Comparison of ENCODE assay signal across 8 mouse cellular contexts in the genomic region with DNA sequence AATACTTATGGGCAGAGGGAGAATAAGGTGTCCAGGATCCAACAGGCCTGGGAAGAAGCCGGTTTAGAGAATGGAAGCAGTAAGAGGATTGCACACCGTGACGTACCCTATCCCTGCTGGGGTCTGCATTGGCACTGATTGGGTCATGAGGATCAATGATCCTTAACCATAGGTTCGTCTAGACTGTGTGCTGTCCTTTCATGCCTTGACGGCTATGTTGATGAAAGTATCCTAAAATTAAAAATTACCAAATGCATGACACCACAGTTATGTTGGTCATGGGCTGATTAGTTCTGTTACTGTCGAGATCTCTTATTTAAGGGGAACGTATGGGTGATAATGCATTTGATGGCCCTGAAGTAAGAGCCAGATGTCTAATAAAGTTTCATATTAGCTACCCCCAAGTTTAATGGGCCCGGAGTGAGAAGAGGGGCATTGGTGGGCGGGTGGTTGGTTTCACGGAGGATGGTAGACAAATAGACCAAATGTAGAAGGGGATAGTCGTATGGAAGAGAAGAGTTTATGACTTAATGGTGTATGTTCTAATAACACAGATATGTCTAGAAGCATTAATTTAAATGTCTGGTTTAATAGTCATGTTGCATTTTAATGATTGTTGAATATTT.
DNase-seq lines count a peak whose midpoint lies in the region; ATAC-seq and TF ChIP-seq lines count a peak whose summit lies in the region.

No protein-coding gene starts in this region.

- no peaks in the 10 kb centered on the region for H3K36me3 ChIP-seq in hindbrain, embryonic 11.5 days (ENCODE audit: control insufficient read depth, insufficient read depth, low read length)
- H3K36me3 ChIP-seq in hindbrain, embryonic 10.5 days: 0 out of 2 replicates have a peak, but pooled peaks cover 4% of the 10 kb centered on the region
- H3K36me3 ChIP-seq in liver, postnatal 0 days (replicated peaks; ENCODE audit: insufficient read depth, low read length): no peaks in the 10 kb centered on the region

- H3K9ac ChIP-seq in hindbrain, embryonic 11.5 days (ENCODE audit: low read depth, low read length): no peak overlapping the region
- H3K9ac ChIP-seq in liver, postnatal 0 days (replicated peaks): no peak overlapping the region

- no peak for DNase-seq in hindbrain, embryonic 11.5 days (ENCODE audit: low spot score)
- no peak for DNase-seq in hindbrain, embryonic 10.5 days (ENCODE audit: low spot score)
- no peak for DNase-seq in liver, postnatal 0 days
- no peak for DNase-seq in thymus, postnatal 4 days
- no peak for DNase-seq in cerebellum, postnatal 4 days (ENCODE audit: low spot score in 2 of 2)
- DNase-seq in layer of hippocampus, adult 9-10 months (ENCODE audit: low spot score): no peak

- no peak overlapping the region for H3K27ac ChIP-seq in hindbrain, embryonic 11.5 days (ENCODE audit: low read depth, low read length)
- H3K27ac ChIP-seq in hindbrain, embryonic 10.5 days: no peak overlapping the region
- H3K27ac ChIP-seq in liver, postnatal 0 days (ENCODE audit: low read depth): no peak overlapping the region

- TF ChIP-seq CTCF in liver, postnatal 0 days (IDR thresholded peaks at IDR 0.05; ENCODE audit: low read depth): no peak

- no peak overlapping the region for H3K4me2 ChIP-seq in hindbrain, embryonic 11.5 days (replicated peaks; ENCODE audit: low read depth, low read length)
- H3K4me2 ChIP-seq in liver, postnatal 0 days (ENCODE audit: low read depth, low read length): no peak overlapping the region

- H3K9me3 ChIP-seq in hindbrain, embryonic 11.5 days (ENCODE audit: control insufficient read depth, low read length): no peaks in the 10 kb centered on the region
- no peaks in the 10 kb centered on the region for H3K9me3 ChIP-seq in hindbrain, embryonic 10.5 days
- H3K9me3 ChIP-seq in liver, postnatal 0 days (ENCODE audit: low read length): no peaks in the 10 kb centered on the region

- H3K27me3 ChIP-seq in hindbrain, embryonic 11.5 days (ENCODE audit: control insufficient read depth, insufficient read depth, low read length): no peaks in the 10 kb centered on the region
- no peaks in the 10 kb centered on the region for H3K27me3 ChIP-seq in hindbrain, embryonic 10.5 days (ENCODE audit: insufficient read depth, poor library complexity, severe bottlenecking)
- H3K27me3 ChIP-seq in liver, postnatal 0 days (ENCODE audit: insufficient read depth, low read length): no peaks in the 10 kb centered on the region

- no peak for TF ChIP-seq EP300 in liver, postnatal 0 days (IDR thresholded peaks at IDR 0.05; ENCODE audit: low read depth)

- no peak overlapping the region for H3K4me3 ChIP-seq in hindbrain, embryonic 11.5 days (ENCODE audit: low read depth, low read length)
- no peak overlapping the region for H3K4me3 ChIP-seq in hindbrain, embryonic 10.5 days
- H3K4me3 ChIP-seq in liver, postnatal 0 days (ENCODE audit: low read depth, low read length): no peak overlapping the region

- ATAC-seq in hindbrain, embryonic 11.5 days (ENCODE audit: low FRiP score): peak; percentile 77; the same call in 1 of the 2 replicates
- ATAC-seq in activated CD4-positive, CD25-positive, alpha-beta regulatory T cell, adult 4 months: peak; percentile 100
- ATAC-seq in hematopoietic stem cell, adult 5-6 weeks (replicated peaks in 1 of 2; ENCODE audit: insufficient read depth in 1 of 2, low FRiP score in 2 of 2, low TSS enrichment in 1 of 2, low read depth in 1 of 2, poor library complexity in 2 of 2, severe bottlenecking in 2 of 2): peak; percentile 97 to 100
- ATAC-seq in liver, postnatal 0 days: peak; percentile 80

- 0 out of 2 replicates have a peak, but pooled peaks cover 2% of the 10 kb centered on the region for H3K4me1 ChIP-seq in hindbrain, embryonic 11.5 days (replicated peaks; ENCODE audit: control insufficient read depth, insufficient read depth, low read length)
- H3K4me1 ChIP-seq in hindbrain, embryonic 10.5 days (replicated peaks): peaks cover 22% of the 10 kb centered on the region
- no peaks in the 10 kb centered on the region for H3K4me1 ChIP-seq in liver, postnatal 0 days (ENCODE audit: insufficient read depth)

- WGBS in hindbrain, embryonic 11.5 days: 93% methylated on average over 11 of the region's 11 CpGs
- WGBS in hindbrain, embryonic 10.5 days: 90% methylated on average over 11 of the region's 11 CpGs
- WGBS in liver, postnatal 0 days (ENCODE audit: insufficient replicate concordance): 85% methylated on average over 11 of the region's 11 CpGs
